Mouse (Mus musculus): ENCODE results near the gene Doc2b.
"Not testable (repeated sequence)": the region's sequence is repeated elsewhere in the genome, so short reads cannot be mapped to it uniquely, and the experiment has no call there.

Doc2b gene

GRCm38 (mm10) chr11:75733227-75733940, 62.5 kb downstream of the Doc2b start:
- peak; percentile 71 for DNase-seq

GRCm38 (mm10) chr11:75732434-75733226, 63.2 kb downstream of the Doc2b start, which contains the start of gene Ywhae:
Gene Ywhae (plus strand): TSS chr11:75732869.
- DNase-seq: peak; percentile 90

- not testable (repeated sequence) for DNase-seq
Observed at GRCm38 (mm10) chr11:75727659-75728058, 68.2 kb downstream of the Doc2b start.

- DNase-seq: no peak
Observed at GRCm38 (mm10) chr11:75727168-75727567, 68.7 kb downstream of the Doc2b start.

GRCm38 (mm10) chr11:75722339-75722738, 73.5 kb downstream of the Doc2b start:
- no peak for DNase-seq
